Mouse (Mus musculus) heart, adult 2 months (tissue): ENCODE measurements around the gene Olfr630.
"Not testable (repeated sequence)": the region's sequence is repeated elsewhere in the genome, so short reads cannot be mapped to it uniquely, and the experiment has no call there.

ENCODE experiments used
- CTCF ChIP-seq: fragments of 200-600 bp; IDR thresholded peaks from 2 replicates; pipeline ENCODE4 v1.8.1; 2022; ENCODE audit warnings: antibody characterized with exemption, mild to moderate bottlenecking, moderate library complexity
- POLR2A ChIP-seq: fragments of 200-500 bp; IDR thresholded peaks from 2 replicates; pipeline ENCODE4 v1.6.1; 2011; ENCODE audit warnings: mild to moderate bottlenecking, low read depth, low read length, control low read depth; ENCODE audit not compliant: insufficient read depth

DNA sequence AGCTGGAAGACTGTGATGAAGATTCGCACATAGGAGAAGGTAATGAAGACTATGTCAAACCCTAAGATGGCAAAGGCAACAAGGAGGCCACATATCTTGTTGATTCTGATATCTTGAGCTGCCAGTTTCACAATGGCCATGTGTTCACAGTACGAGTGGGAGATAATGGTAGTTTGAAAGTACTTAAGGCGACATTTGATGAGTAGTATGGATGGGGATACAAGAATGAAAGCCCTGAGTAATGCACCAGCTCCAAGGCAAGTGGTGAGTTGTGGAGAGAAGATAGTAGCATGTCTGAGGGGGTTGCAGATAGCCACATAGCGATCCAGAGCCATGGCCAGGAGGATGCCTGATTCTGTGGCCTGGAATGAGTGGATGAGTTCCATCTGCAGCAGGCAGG is 20.5 kb upstream of the Olfr630 start:
- TF ChIP-seq CTCF, POLR2A: not testable (repeated sequence)
